Comparison of ENCODE assay signal across 9 mouse cellular contexts in genomic region chr6:119330506-119330905, GRCm38 (mm10). TPM values are rescaled to one million over a fixed set of nuclear protein-coding genes. Genes with fewer than 3 reads are reported as not detected.
DNase-seq lines count a peak whose midpoint lies in the region; ATAC-seq lines count a peak whose summit lies in the region.
"Had no signal": no experiment of that assay in that cellular context is flagged by ENCODE, and none has a peak within 500 bp of the region (broad histone marks: within the 10 kb centered on the region; RNA-seq: fewer than 3 reads in every experiment).

Gene Lrtm2, minus strand, starts transcription at chr6:119330766.

- 3% methylated on average over 31 of the region's 31 CpGs for WGBS in lung, embryonic 15.5 days
- under 1% methylated on average over 31 of the region's 31 CpGs for WGBS in intestine, embryonic 15.5 days
- WGBS in limb, embryonic 15.5 days, result under 1% methylated on average over 31 of the region's 31 CpGs

- no peak within 1 kb of the TSS for H3K9ac ChIP-seq in lung, embryonic 15.5 days
- H3K9ac ChIP-seq in intestine, embryonic 15.5 days, result no peak within 1 kb of the TSS
- H3K9ac ChIP-seq in limb, embryonic 15.5 days, result no peak within 1 kb of the TSS

- H3K4me3 ChIP-seq in lung, embryonic 15.5 days, result peak within 1 kb of the TSS; percentile 30
- peak within 1 kb of the TSS; percentile 26 for H3K4me3 ChIP-seq in intestine, embryonic 15.5 days (replicated peaks)
- H3K4me3 ChIP-seq in limb, embryonic 15.5 days, result peak within 1 kb of the TSS; percentile 27

- H3K4me2 ChIP-seq in lung, embryonic 15.5 days, result peak within 1 kb of the TSS; percentile 52
- H3K4me2 ChIP-seq in intestine, embryonic 15.5 days (replicated peaks), result peak within 1 kb of the TSS; percentile 56
- peak within 1 kb of the TSS; percentile 41 for H3K4me2 ChIP-seq in limb, embryonic 15.5 days

- H3K9me3 ChIP-seq in lung, embryonic 15.5 days, result no peaks in the 10 kb centered on the region
- H3K9me3 ChIP-seq in intestine, embryonic 15.5 days, result no peaks in the 10 kb centered on the region
- H3K9me3 ChIP-seq in limb, embryonic 15.5 days, result no peaks in the 10 kb centered on the region

- H3K36me3 ChIP-seq in lung, embryonic 15.5 days, result no peaks in the 10 kb centered on the region
- no peaks in the 10 kb centered on the region for H3K36me3 ChIP-seq in intestine, embryonic 15.5 days
- H3K36me3 ChIP-seq in limb, embryonic 15.5 days, result no peaks in the 10 kb centered on the region

- no peak for DNase-seq in lung, adult 18-20 months
- peak; percentile 24 for DNase-seq in embryo, embryonic 9.5 days (ENCODE audit: extremely low spot score)
- peak; percentile 77 for DNase-seq in right cerebral cortex, postnatal 14 days
- no peak for DNase-seq in yolk sac, embryonic 10.5 days (ENCODE audit: low spot score)
- no peak for DNase-seq in heart, adult 18-20 months

- H3K27me3 ChIP-seq in lung, embryonic 15.5 days, result peaks cover 52% of the 10 kb centered on the region
- H3K27me3 ChIP-seq in intestine, embryonic 15.5 days (replicated peaks), result peaks cover 51% of the 10 kb centered on the region
- H3K27me3 ChIP-seq in limb, embryonic 15.5 days, result peaks cover 76% of the 10 kb centered on the region

- H3K4me1 ChIP-seq in lung, embryonic 15.5 days, result peaks cover 37% of the 10 kb centered on the region
- H3K4me1 ChIP-seq in intestine, embryonic 15.5 days (replicated peaks), result peaks cover 11% of the 10 kb centered on the region
- H3K4me1 ChIP-seq in limb, embryonic 15.5 days, result peaks cover 17% of the 10 kb centered on the region

- ATAC-seq in lung, embryonic 15.5 days (ENCODE audit: borderline replicate concordance, extremely low read depth, low FRiP score, low TSS enrichment), result no peak
- no peak for ATAC-seq in intestine, embryonic 15.5 days
- no peak for ATAC-seq in limb, embryonic 15.5 days (ENCODE audit: insufficient number of reproducible peaks, low FRiP score, low TSS enrichment, low read depth)

- H3K27ac ChIP-seq in lung, embryonic 15.5 days, result no peak within 1 kb of the TSS
- H3K27ac ChIP-seq in intestine, embryonic 15.5 days, result no peak within 1 kb of the TSS
- no peak within 1 kb of the TSS for H3K27ac ChIP-seq in limb, embryonic 15.5 days
- H3K27ac ChIP-seq: macrophage had no signal

RNA-seq across cellular contexts. Expression of gene Lrtm2, which starts in this region (rescaled TPM):
- 0.04 and 0.11 TPM in 2 replicates for polyA plus RNA-seq in lung, embryonic 15.5 days (2015; fragmentation: Nextera tagmentation; extraction: Ambion mirVana)
- polyA plus RNA-seq in intestine, embryonic 15.5 days (2015; fragmentation: Nextera tagmentation; extraction: Ambion mirVana), result 0.29 and 0.49 TPM in 2 replicates
- polyA plus RNA-seq in limb, embryonic 15.5 days (2015; fragmentation: Nextera tagmentation; extraction: Ambion mirVana), result 0.10 and 0.17 TPM in 2 replicates
- total RNA-seq in heart, adult 18-20 months (2021), result under 1 TPM; 0.08 to 0.10 TPM
- polyA plus RNA-seq: macrophage had no signal

Comparison
In these comparisons a context has a peak if more than half of its experiments do, and no peak if none do; other contexts are left out.
1. DNase-seq: peak in embryo, embryonic 9.5 days (single experiment) and right cerebral cortex, postnatal 14 days (single experiment); none in lung, adult 18-20 months (0 of 2), yolk sac, embryonic 10.5 days (single experiment) and heart, adult 18-20 months (0 of 2).
2. Peak in every context shown above with its lines, with median percentiles within 50 percentile points of each other: H3K4me2 ChIP-seq and H3K4me3 ChIP-seq.